Comparison of ENCODE assay signal across 12 mouse cellular contexts in the genomic region with DNA sequence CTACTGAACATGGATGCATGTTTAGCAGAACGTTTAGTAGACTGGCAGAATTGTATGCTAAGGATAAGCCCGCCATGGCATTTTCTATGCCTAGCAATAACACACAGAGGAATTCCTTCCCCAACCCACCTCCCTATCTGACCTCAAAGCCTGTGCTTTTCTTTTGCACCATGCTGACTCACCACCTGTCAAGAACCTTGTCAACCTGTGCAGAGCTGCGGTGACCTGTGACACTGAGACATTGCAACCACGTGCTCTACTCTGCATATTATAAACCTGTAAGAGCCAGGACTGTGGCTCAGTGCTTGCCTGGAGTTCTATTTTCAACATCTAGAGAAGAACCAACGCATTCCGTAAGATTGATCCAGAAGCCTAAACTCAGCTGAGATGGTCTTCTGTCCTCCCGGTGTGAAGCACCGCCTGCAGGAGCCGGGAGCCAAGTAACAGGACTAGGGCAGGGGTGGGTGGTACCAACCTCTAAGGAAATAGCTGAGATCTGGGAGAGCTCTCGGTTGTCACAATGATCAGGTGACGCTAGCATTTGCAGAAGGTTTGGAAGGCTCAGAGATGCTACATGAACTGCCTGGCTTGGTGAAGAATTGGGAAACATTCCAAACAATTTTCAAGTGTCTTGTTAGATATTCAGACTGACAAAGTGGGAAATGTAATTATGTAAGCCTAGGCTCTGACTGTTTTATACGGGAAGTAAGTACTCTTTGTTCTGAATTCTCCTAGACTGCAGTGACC. TPM values are rescaled to one million over a fixed set of nuclear protein-coding genes. Genes with fewer than 3 reads are reported as not detected.
A peak's percentile ranks its signal among the peaks of the same experiment; 100 is the strongest.
DNase-seq lines count a peak whose midpoint lies in the region; ATAC-seq and TF ChIP-seq lines count a peak whose summit lies in the region.
"Had no signal": no experiment of that assay in that cellular context is flagged by ENCODE, and none has a peak within 500 bp of the region (broad histone marks: within the 10 kb centered on the region; RNA-seq: fewer than 3 reads in every experiment).

No protein-coding gene starts in this region.

- peak; percentile 9; the same call in 1 of the 2 replicates for ATAC-seq in forebrain, postnatal 0 days
- ATAC-seq in forebrain, embryonic 16.5 days, result no peak
- no peak for ATAC-seq in kidney, embryonic 14.5 days (ENCODE audit: low FRiP score, low TSS enrichment)
- 0 out of 2 replicates have a peak, but pooled peaks have one; percentile 18 for ATAC-seq in megakaryocyte-erythroid progenitor cell, adult 5-6 weeks (replicated peaks; ENCODE audit: low FRiP score, low TSS enrichment, poor library complexity, severe bottlenecking)
- no peak for ATAC-seq in hindbrain, embryonic 13.5 days (ENCODE audit: low FRiP score)
- ATAC-seq in erythroid progenitor cell, adult 5-6 weeks (replicated peaks; ENCODE audit: low FRiP score, poor library complexity, severe bottlenecking), result no peak
- ATAC-seq: forebrain, embryonic 15.5 days had no signal

- TF ChIP-seq POLR2A in kidney, adult 2 months (IDR thresholded peaks at IDR 0.05; ENCODE audit: low read depth, low read length), result no peak

- no peaks in the 10 kb centered on the region for H3K36me3 ChIP-seq in forebrain, postnatal 0 days (ENCODE audit: insufficient read depth)
- no peaks in the 10 kb centered on the region for H3K36me3 ChIP-seq in forebrain, embryonic 16.5 days (ENCODE audit: control insufficient read depth, insufficient read depth)
- H3K36me3 ChIP-seq in kidney, adult 2 months (ENCODE audit: control insufficient read depth, insufficient read depth, low read length), result no peaks in the 10 kb centered on the region
- H3K36me3 ChIP-seq in kidney, embryonic 14.5 days (ENCODE audit: control insufficient read depth, insufficient read depth, low read length), result no peaks in the 10 kb centered on the region
- H3K36me3 ChIP-seq in hindbrain, embryonic 13.5 days, result no peaks in the 10 kb centered on the region
- H3K36me3 ChIP-seq: forebrain, embryonic 15.5 days; G1E; midbrain, embryonic 12.5 days had no signal

- H3K27ac ChIP-seq in forebrain, postnatal 0 days (ENCODE audit: low read depth, low read length), result no peak overlapping the region
- H3K27ac ChIP-seq in forebrain, embryonic 16.5 days (ENCODE audit: low read length), result no peak overlapping the region
- peak overlapping the region; percentile 55 for H3K27ac ChIP-seq in kidney, adult 2 months (ENCODE audit: insufficient read depth, low read depth, low read length)
- no peak overlapping the region for H3K27ac ChIP-seq in kidney, embryonic 14.5 days (ENCODE audit: low read depth, low read length)
- no peak overlapping the region for H3K27ac ChIP-seq in hindbrain, embryonic 13.5 days
- H3K27ac ChIP-seq: forebrain, embryonic 15.5 days; midbrain, embryonic 12.5 days had no signal

- 0 out of 2 replicates have a peak, but pooled peaks cover 5% of the 10 kb centered on the region for H3K4me1 ChIP-seq in forebrain, postnatal 0 days (ENCODE audit: insufficient read depth)
- no peaks in the 10 kb centered on the region for H3K4me1 ChIP-seq in forebrain, embryonic 16.5 days (replicated peaks; ENCODE audit: control insufficient read depth, insufficient read depth, low read length)
- peaks cover 55% of the 10 kb centered on the region for H3K4me1 ChIP-seq in kidney, adult 2 months (ENCODE audit: control insufficient read depth, insufficient read depth, low read length)
- peaks cover 11% of the 10 kb centered on the region; the same call in 1 of the 2 replicates for H3K4me1 ChIP-seq in kidney, embryonic 14.5 days (ENCODE audit: control insufficient read depth, insufficient read depth, low read length)
- no peaks in the 10 kb centered on the region; the same call in 1 of the 2 replicates for H3K4me1 ChIP-seq in hindbrain, embryonic 13.5 days (replicated peaks)
- H3K4me1 ChIP-seq: forebrain, embryonic 15.5 days; midbrain, embryonic 12.5 days had no signal

- H3K9ac ChIP-seq in forebrain, postnatal 0 days, result no peak overlapping the region
- no peak overlapping the region for H3K9ac ChIP-seq in forebrain, embryonic 16.5 days (replicated peaks; ENCODE audit: low read depth, low read length)
- no peak overlapping the region for H3K9ac ChIP-seq in kidney, embryonic 14.5 days (ENCODE audit: low read depth, low read length)
- no peak overlapping the region for H3K9ac ChIP-seq in hindbrain, embryonic 13.5 days
- H3K9ac ChIP-seq: forebrain, embryonic 15.5 days; midbrain, embryonic 12.5 days had no signal

- no peak for DNase-seq in forebrain, postnatal 0 days
- peak; percentile 51 for DNase-seq in kidney, adult 2 months
- DNase-seq in cerebellum, adult 11-12 months, result peak; percentile 42
- DNase-seq: retina, postnatal 1 day had no signal

- no peak overlapping the region for H3K4me2 ChIP-seq in forebrain, postnatal 0 days (ENCODE audit: low read depth)
- no peak overlapping the region for H3K4me2 ChIP-seq in forebrain, embryonic 16.5 days (ENCODE audit: low read length)
- H3K4me2 ChIP-seq in kidney, embryonic 14.5 days (replicated peaks; ENCODE audit: low read depth, low read length), result no peak overlapping the region
- no peak overlapping the region for H3K4me2 ChIP-seq in hindbrain, embryonic 13.5 days
- H3K4me2 ChIP-seq: forebrain, embryonic 15.5 days; midbrain, embryonic 12.5 days had no signal

- no peak overlapping the region for H3K4me3 ChIP-seq in forebrain, postnatal 0 days (ENCODE audit: low read depth, low read length)
- no peak overlapping the region for H3K4me3 ChIP-seq in forebrain, embryonic 16.5 days (replicated peaks; ENCODE audit: low read length)
- no peak overlapping the region for H3K4me3 ChIP-seq in kidney, adult 2 months (ENCODE audit: insufficient read depth, low read depth, low read length)
- no peak overlapping the region for H3K4me3 ChIP-seq in kidney, embryonic 14.5 days (ENCODE audit: low read length)
- no peak overlapping the region for H3K4me3 ChIP-seq in hindbrain, embryonic 13.5 days
- H3K4me3 ChIP-seq: forebrain, embryonic 15.5 days; midbrain, embryonic 12.5 days had no signal

- H3K9me3 ChIP-seq in forebrain, postnatal 0 days (ENCODE audit: low read length), result no peaks in the 10 kb centered on the region
- H3K9me3 ChIP-seq in forebrain, embryonic 16.5 days (ENCODE audit: control insufficient read depth, low read length), result no peaks in the 10 kb centered on the region
- no peaks in the 10 kb centered on the region for H3K9me3 ChIP-seq in kidney, embryonic 14.5 days (ENCODE audit: control insufficient read depth, low read length)
- no peaks in the 10 kb centered on the region for H3K9me3 ChIP-seq in hindbrain, embryonic 13.5 days
- H3K9me3 ChIP-seq: forebrain, embryonic 15.5 days; G1E; midbrain, embryonic 12.5 days had no signal

- no peaks in the 10 kb centered on the region for H3K27me3 ChIP-seq in forebrain, postnatal 0 days (ENCODE audit: insufficient read depth, low read length)
- H3K27me3 ChIP-seq in forebrain, embryonic 16.5 days (replicated peaks; ENCODE audit: control insufficient read depth, insufficient read depth, low read length), result no peaks in the 10 kb centered on the region
- no peaks in the 10 kb centered on the region for H3K27me3 ChIP-seq in kidney, adult 2 months (replicated peaks; ENCODE audit: control insufficient read depth, insufficient read depth, low read length)
- H3K27me3 ChIP-seq in kidney, embryonic 14.5 days (ENCODE audit: control insufficient read depth, insufficient read depth, low read length), result no peaks in the 10 kb centered on the region
- H3K27me3 ChIP-seq in hindbrain, embryonic 13.5 days, result no peaks in the 10 kb centered on the region
- H3K27me3 ChIP-seq: forebrain, embryonic 15.5 days; midbrain, embryonic 12.5 days had no signal

- 73% methylated on average over 12 of the region's 12 CpGs for WGBS in forebrain, postnatal 0 days
- 75% methylated on average over 12 of the region's 12 CpGs for WGBS in forebrain, embryonic 16.5 days
- 38% methylated on average over 12 of the region's 12 CpGs for WGBS in kidney, adult 2 months
- 65% methylated on average over 12 of the region's 12 CpGs for WGBS in kidney, embryonic 14.5 days
- WGBS in hindbrain, embryonic 13.5 days, result 77% methylated on average over 12 of the region's 12 CpGs

- TF ChIP-seq CTCF in forebrain, postnatal 0 days (IDR thresholded peaks at IDR 0.05; ENCODE audit: low read depth), result no peak
- TF ChIP-seq CTCF in kidney, adult 2 months (conservative IDR thresholded peaks at IDR 0.05; ENCODE audit: insufficient read depth, insufficient read length, low read depth, low read length), result no peak

RNA-seq across cellular contexts. Expression of gene Gipc2, which starts 18.8 kb away (rescaled TPM):
- total RNA-seq in forebrain, postnatal 0 days (2014; rRNA removed), result 12.0 and 13.9 TPM in 2 replicates
- 5.1 and 6.3 TPM in 2 replicates for polyA plus RNA-seq in forebrain, postnatal 0 days (2015; fragmentation: Nextera tagmentation; extraction: Ambion mirVana)
- polyA plus RNA-seq in forebrain, embryonic 16.5 days (2015; fragmentation: Nextera tagmentation; extraction: Ambion mirVana), result 4.0 and 4.1 TPM in 2 replicates
- polyA plus RNA-seq in kidney, adult 2 months (2012; rRNA removed), result 109 and 146 TPM in 2 replicates
- polyA plus RNA-seq in kidney, embryonic 14.5 days (2014; fragmentation: Nextera tagmentation; extraction: Ambion mirVana), result 16.0 and 22.2 TPM in 2 replicates
- total RNA-seq in megakaryocyte-erythroid progenitor cell, adult 5-6 weeks (2014; fragmentation: Nextera tagmentation), result not detected in 2 replicates
- not detected in 2 replicates for total RNA-seq in megakaryocyte-erythroid progenitor cell, adult 5-6 weeks (2017)
- 8.4 and 9.2 TPM in 2 replicates for polyA plus RNA-seq in hindbrain, embryonic 13.5 days (2015; fragmentation: Nextera tagmentation; extraction: Ambion mirVana)
- total RNA-seq in erythroid progenitor cell, adult 5-6 weeks (2015; ENCODE audit: low replicate concordance), result not detected in 2 replicates
- not detected in 2 replicates for total RNA-seq in erythroid progenitor cell, adult 5-6 weeks (2017; ENCODE audit: low replicate concordance)
- polyA plus RNA-seq: G1E had no signal

Comparison
In these comparisons a context has a peak if more than half of its experiments do, and no peak if none do; other contexts are left out.
1. ATAC-seq: peak in forebrain, postnatal 0 days (single experiment) and megakaryocyte-erythroid progenitor cell, adult 5-6 weeks (single experiment); none in forebrain, embryonic 16.5 days (single experiment), kidney, embryonic 14.5 days (single experiment), hindbrain, embryonic 13.5 days (single experiment) and erythroid progenitor cell, adult 5-6 weeks (single experiment).